Mouse (Mus musculus) kidney, adult 2 months (tissue): ENCODE measurements around the gene Prn.

Source experiments
- CTCF ChIP-seq: fragments of 200-500 bp; conservative IDR thresholded peaks from 2 replicates; pipeline ENCODE4 v1.5.1; 2011; ENCODE audit warnings: low read depth, mild to moderate bottlenecking, control low read depth, low read length, moderate library complexity, mixed read lengths; ENCODE audit not compliant: insufficient read depth, insufficient read length
- POLR2A ChIP-seq: fragments of 200-500 bp; IDR thresholded peaks from one replicate; pipeline ENCODE4 v1.6.1; 2011; ENCODE audit warnings: low read depth, low read length, control low read depth

DNA sequence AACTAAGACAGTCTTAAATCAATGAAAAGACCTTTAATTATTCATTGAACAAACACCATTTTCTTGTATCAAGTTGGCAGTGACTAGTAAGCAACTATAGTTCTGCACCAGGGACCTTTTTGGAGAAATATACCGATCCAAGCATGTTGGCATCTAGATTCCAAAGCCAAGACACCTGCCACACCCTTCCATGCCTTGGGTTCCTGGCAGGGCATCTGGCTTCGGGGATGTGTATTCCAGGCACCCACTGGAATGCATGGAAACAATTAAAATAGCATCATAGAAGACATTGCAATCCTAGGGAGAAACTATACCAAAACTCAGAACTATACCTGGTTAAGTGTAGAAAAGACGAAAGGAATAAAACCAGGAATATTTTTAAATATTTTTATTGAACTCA lies 3.5 kb upstream of the Prn start:
- TF ChIP-seq POLR2A (no peak), CTCF (no peak)
